Comparison of ENCODE assay signal across 8 mouse cellular contexts in genomic region chr6:64734441-64735320, GRCm38 (mm10). TPM values are rescaled to one million over a fixed set of nuclear protein-coding genes. Genes with fewer than 3 reads are reported as not detected.
A peak's percentile ranks its signal among the peaks of the same experiment; 100 is the strongest.
DNase-seq lines count a peak whose midpoint lies in the region; ATAC-seq lines count a peak whose summit lies in the region.

No protein-coding gene starts in this region.

- H3K27me3 ChIP-seq in heart, embryonic 11.5 days (ENCODE audit: control insufficient read depth, insufficient read depth, low read length): peaks cover 64% of the 10 kb centered on the region
- H3K27me3 ChIP-seq in embryonic facial prominence, embryonic 11.5 days (ENCODE audit: control insufficient read depth, insufficient read depth, low read length): peaks cover 44% of the 10 kb centered on the region
- peaks cover 74% of the 10 kb centered on the region for H3K27me3 ChIP-seq in hindbrain, embryonic 14.5 days (ENCODE audit: control insufficient read depth, insufficient read depth, low read length)
- peaks cover 41% of the 10 kb centered on the region for H3K27me3 ChIP-seq in midbrain, embryonic 16.5 days (ENCODE audit: control insufficient read depth, insufficient read depth, low read depth, low read length)

- H3K27ac ChIP-seq in heart, embryonic 11.5 days (ENCODE audit: low read depth, low read length): no peak overlapping the region
- H3K27ac ChIP-seq in embryonic facial prominence, embryonic 11.5 days (replicated peaks; ENCODE audit: low read depth, low read length): no peak overlapping the region
- H3K27ac ChIP-seq in hindbrain, embryonic 14.5 days: no peak overlapping the region
- H3K27ac ChIP-seq in midbrain, embryonic 16.5 days (ENCODE audit: low read length): no peak overlapping the region

- peaks cover 4% of the 10 kb centered on the region; the same call in 1 of the 2 replicates for H3K4me1 ChIP-seq in heart, embryonic 11.5 days (ENCODE audit: control insufficient read depth, insufficient read depth, low read length)
- H3K4me1 ChIP-seq in embryonic facial prominence, embryonic 11.5 days (ENCODE audit: control insufficient read depth, insufficient read depth, low read length): peaks cover 5% of the 10 kb centered on the region; the same call in 1 of the 2 replicates
- peaks cover 8% of the 10 kb centered on the region for H3K4me1 ChIP-seq in hindbrain, embryonic 14.5 days (replicated peaks; ENCODE audit: control insufficient read depth, insufficient read depth, low read length)
- H3K4me1 ChIP-seq in midbrain, embryonic 16.5 days (ENCODE audit: control insufficient read depth, insufficient read depth, low read length): peaks cover 13% of the 10 kb centered on the region

- 0 out of 2 replicates have a peak overlapping the region, but pooled peaks have one; percentile 34 for H3K9ac ChIP-seq in heart, embryonic 11.5 days (ENCODE audit: low read depth, low read length)
- no peak overlapping the region for H3K9ac ChIP-seq in embryonic facial prominence, embryonic 11.5 days (replicated peaks; ENCODE audit: low read length)
- H3K9ac ChIP-seq in hindbrain, embryonic 14.5 days: peak overlapping the region; percentile 55
- peak overlapping the region; percentile 61 for H3K9ac ChIP-seq in midbrain, embryonic 16.5 days (ENCODE audit: low read depth, low read length)

- H3K4me2 ChIP-seq in heart, embryonic 11.5 days: peak overlapping the region; percentile 88
- H3K4me2 ChIP-seq in embryonic facial prominence, embryonic 11.5 days (ENCODE audit: low read depth, low read length): peak overlapping the region; percentile 85
- peak overlapping the region; percentile 90 for H3K4me2 ChIP-seq in hindbrain, embryonic 14.5 days (replicated peaks)
- peak overlapping the region; percentile 99 for H3K4me2 ChIP-seq in midbrain, embryonic 16.5 days (ENCODE audit: low read length)

- 0 out of 2 replicates have a peak, but pooled peaks have one; percentile 59 for ATAC-seq in heart, embryonic 11.5 days (replicated peaks; ENCODE audit: insufficient number of reproducible peaks, low FRiP score, low TSS enrichment)
- ATAC-seq in embryonic facial prominence, embryonic 11.5 days (replicated peaks; ENCODE audit: insufficient number of reproducible peaks, low FRiP score, low TSS enrichment, low read depth): peak; percentile 69
- ATAC-seq in hindbrain, embryonic 14.5 days (ENCODE audit: low FRiP score): peak; percentile 84
- peak; percentile 80 for ATAC-seq in midbrain, embryonic 16.5 days

- intact Hi-C loops in heart, postnatal 25 days (cut with DNase I): no loop called here

- no peaks in the 10 kb centered on the region for H3K36me3 ChIP-seq in heart, embryonic 11.5 days (ENCODE audit: control insufficient read depth, insufficient read depth, low read length)
- no peaks in the 10 kb centered on the region for H3K36me3 ChIP-seq in embryonic facial prominence, embryonic 11.5 days (replicated peaks; ENCODE audit: control insufficient read depth, insufficient read depth, low read depth, low read length)
- H3K36me3 ChIP-seq in hindbrain, embryonic 14.5 days (replicated peaks; ENCODE audit: control insufficient read depth, insufficient read depth): no peaks in the 10 kb centered on the region
- no peaks in the 10 kb centered on the region for H3K36me3 ChIP-seq in midbrain, embryonic 16.5 days (ENCODE audit: control insufficient read depth, insufficient read depth, low read length)

- H3K9me3 ChIP-seq in heart, embryonic 11.5 days (replicated peaks; ENCODE audit: control insufficient read depth, low read length): no peaks in the 10 kb centered on the region
- no peaks in the 10 kb centered on the region for H3K9me3 ChIP-seq in embryonic facial prominence, embryonic 11.5 days (replicated peaks; ENCODE audit: control insufficient read depth, low read length)
- no peaks in the 10 kb centered on the region for H3K9me3 ChIP-seq in hindbrain, embryonic 14.5 days (ENCODE audit: control insufficient read depth, low read length)
- H3K9me3 ChIP-seq in midbrain, embryonic 16.5 days (replicated peaks; ENCODE audit: control insufficient read depth, low read length, poor library complexity, severe bottlenecking): no peaks in the 10 kb centered on the region

- peak overlapping the region; percentile 53 for H3K4me3 ChIP-seq in heart, embryonic 11.5 days (ENCODE audit: low read depth, low read length)
- peak overlapping the region; percentile 40 for H3K4me3 ChIP-seq in embryonic facial prominence, embryonic 11.5 days (ENCODE audit: low read depth, low read length)
- H3K4me3 ChIP-seq in hindbrain, embryonic 14.5 days (replicated peaks; ENCODE audit: low read length): peak overlapping the region; percentile 44
- peak overlapping the region; percentile 52 for H3K4me3 ChIP-seq in midbrain, embryonic 16.5 days (ENCODE audit: low read depth, low read length)

- no peak for DNase-seq in heart, postnatal 25 days (ENCODE audit: low spot score)
- DNase-seq in Muller cell, postnatal 12 days (ENCODE audit: inconsistent ontology term): peak; percentile 32
- DNase-seq in embryonic facial prominence, embryonic 11.5 days (ENCODE audit: low spot score): peak; percentile 47
- peak; percentile 56 for DNase-seq in hindbrain, embryonic 14.5 days (ENCODE audit: low spot score)
- DNase-seq in urinary bladder, adult 2 months (ENCODE audit: low spot score): no peak
- DNase-seq in ovary, adult 18-20 months (ENCODE audit: low spot score): no peak

- WGBS in heart, embryonic 11.5 days (ENCODE audit: insufficient replicate concordance): 2% methylated on average over 49 of the region's 54 CpGs
- WGBS in embryonic facial prominence, embryonic 11.5 days: under 1% methylated on average over 54 of the region's 54 CpGs
- WGBS in hindbrain, embryonic 14.5 days: 3% methylated on average over 50 of the region's 54 CpGs
- WGBS in midbrain, embryonic 16.5 days: under 1% methylated on average over 54 of the region's 54 CpGs

RNA-seq across cellular contexts. Expression of gene Atoh1, which starts 5.8 kb away (rescaled TPM):
- not detected in 2 replicates for polyA plus RNA-seq in heart, embryonic 11.5 days (2014; fragmentation: Nextera tagmentation; extraction: Ambion mirVana)
- total RNA-seq in heart, postnatal 25 days (2021): not detected
- polyA plus RNA-seq in embryonic facial prominence, embryonic 11.5 days (2014; fragmentation: Nextera tagmentation; extraction: Ambion mirVana): 0.74 and 1.2 TPM in 2 replicates
- polyA plus RNA-seq in hindbrain, embryonic 14.5 days (2014; fragmentation: Nextera tagmentation; extraction: Ambion mirVana): 13.0 and 13.4 TPM in 2 replicates
- 0.44 and 0.63 TPM in 2 replicates for polyA plus RNA-seq in midbrain, embryonic 16.5 days (2015; fragmentation: Nextera tagmentation; extraction: Ambion mirVana)
- polyA plus RNA-seq in urinary bladder, adult 2 months (2012; rRNA removed): not detected in 2 replicates

Comparison
In these comparisons a context has a peak if more than half of its experiments do, and no peak if none do; other contexts are left out.
1. DNase-seq: peak in Muller cell, postnatal 12 days (single experiment), embryonic facial prominence, embryonic 11.5 days (single experiment) and hindbrain, embryonic 14.5 days (single experiment); none in heart, postnatal 25 days (single experiment), urinary bladder, adult 2 months (single experiment) and ovary, adult 18-20 months (single experiment).
2. Peak in every context shown above with its lines, with median percentiles within 50 percentile points of each other: ATAC-seq, H3K4me2 ChIP-seq and H3K4me3 ChIP-seq.